Mouse (Mus musculus) testis, adult 2 months (tissue): ENCODE results near the gene Erc2. TPM values are rescaled to one million over a fixed set of nuclear protein-coding genes. Genes with fewer than 3 reads are reported as not detected.

Source experiments
- H3K27ac ChIP-seq: fragments of 200-500 bp; 2 replicates; pipeline ENCODE4 v1.5.1; 2012; ENCODE audit warnings: low read depth, low read length; ENCODE audit not compliant: control insufficient read depth, insufficient read depth
- H3K27me3 ChIP-seq: fragments of 200-500 bp; 2 replicates; pipeline ENCODE4 v1.6.1; 2012; ENCODE audit warnings: mild to moderate bottlenecking, low read length, moderate library complexity; ENCODE audit not compliant: control insufficient read depth, insufficient read depth
- H3K36me3 ChIP-seq: fragments of 200-500 bp; 2 replicates; pipeline ENCODE4 v1.6.1; 2012; ENCODE audit warnings: mild to moderate bottlenecking, low read length; ENCODE audit not compliant: control insufficient read depth, insufficient read depth
- H3K4me1 ChIP-seq: fragments of 200-500 bp; 2 replicates; pipeline ENCODE4 v1.6.1; 2012; ENCODE audit warnings: low read length; ENCODE audit not compliant: control insufficient read depth, insufficient read depth
- H3K4me3 ChIP-seq: fragments of 200-500 bp; 2 replicates; pipeline ENCODE4 v1.5.1; 2012; ENCODE audit warnings: low read depth, mild to moderate bottlenecking, low read length, moderate library complexity, mixed read lengths; ENCODE audit not compliant: control insufficient read depth
- CTCF ChIP-seq: fragments of 200-500 bp; IDR thresholded peaks from 2 replicates; pipeline ENCODE4 v1.5.1; 2012; ENCODE audit warnings: low read depth, mild to moderate bottlenecking, inconsistent platforms, low read length, moderate library complexity; ENCODE audit not compliant: control insufficient read depth, insufficient read depth, insufficient replicate concordance
- POLR2A ChIP-seq: fragments of 200-500 bp; IDR thresholded peaks from 2 replicates; pipeline ENCODE4 v1.6.1; 2012; ENCODE audit warnings: low read depth, mild to moderate bottlenecking, inconsistent platforms, low read length, moderate library complexity; ENCODE audit not compliant: control insufficient read depth
- polyA plus RNA-seq: library from polyadenylated mRNA; depleted of rRNA; stranded (reverse); fragments of >200 nt; gene quantifications from 2 replicates; pipeline ENCODE4 v1.2.3, GENCODE M21; 2012

The Erc2 gene
- polyA plus RNA-seq, 1 experiment: 2.4 TPM

DNA sequence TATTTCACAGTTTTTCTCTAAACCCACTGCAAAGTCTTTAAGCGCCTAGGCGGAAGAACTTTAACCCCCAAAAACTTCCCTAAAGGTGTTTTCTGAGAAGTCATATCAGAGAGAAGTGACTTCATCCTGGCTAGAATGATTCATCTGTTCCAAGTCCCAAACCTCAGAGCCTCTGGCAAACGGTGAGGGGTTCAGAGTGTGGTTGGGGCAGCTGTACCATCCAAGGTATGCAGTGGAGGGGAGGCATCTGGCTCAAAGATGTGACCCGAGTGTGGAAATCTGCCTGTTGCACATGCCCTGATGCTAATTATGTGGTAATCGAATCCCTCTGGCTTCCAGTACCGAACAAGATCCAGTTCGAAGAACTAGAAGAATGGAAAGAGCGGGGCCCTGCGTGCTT, 137.8 kb downstream of the Erc2 start:
- Histone ChIP-seq H3K4me1 (no peaks in the 10 kb centered on the region), H3K4me3 (no peak overlapping the region), H3K27ac (no peak overlapping the region), H3K36me3 (no peaks in the 10 kb centered on the region), H3K27me3 (no peaks in the 10 kb centered on the region)
- TF ChIP-seq CTCF: no peak
- no peak for TF ChIP-seq POLR2A

GRCm38 (mm10) chr14:27775367-27775766, 153.1 kb downstream of the Erc2 start:
- H3K36me3 ChIP-seq: no peaks in the 10 kb centered on the region
- no peak overlapping the region for H3K4me3 ChIP-seq
- no peak overlapping the region for H3K27ac ChIP-seq
- no peaks in the 10 kb centered on the region for H3K27me3 ChIP-seq
- peaks cover 4% of the 10 kb centered on the region; the same call in 1 of the 2 replicates for H3K4me1 ChIP-seq
- TF ChIP-seq POLR2A: no peak
- no peak for TF ChIP-seq CTCF

GRCm38 (mm10) chr14:27778503-27778902, 156.3 kb downstream of the Erc2 start:
- Histone ChIP-seq H3K27me3 (no peaks in the 10 kb centered on the region), H3K27ac (no peak overlapping the region), H3K36me3 (no peaks in the 10 kb centered on the region), H3K4me1 (peaks cover 4% of the 10 kb centered on the region; the same call in 1 of the 2 replicates), H3K4me3 (no peak overlapping the region)
- TF ChIP-seq CTCF: no peak

DNA sequence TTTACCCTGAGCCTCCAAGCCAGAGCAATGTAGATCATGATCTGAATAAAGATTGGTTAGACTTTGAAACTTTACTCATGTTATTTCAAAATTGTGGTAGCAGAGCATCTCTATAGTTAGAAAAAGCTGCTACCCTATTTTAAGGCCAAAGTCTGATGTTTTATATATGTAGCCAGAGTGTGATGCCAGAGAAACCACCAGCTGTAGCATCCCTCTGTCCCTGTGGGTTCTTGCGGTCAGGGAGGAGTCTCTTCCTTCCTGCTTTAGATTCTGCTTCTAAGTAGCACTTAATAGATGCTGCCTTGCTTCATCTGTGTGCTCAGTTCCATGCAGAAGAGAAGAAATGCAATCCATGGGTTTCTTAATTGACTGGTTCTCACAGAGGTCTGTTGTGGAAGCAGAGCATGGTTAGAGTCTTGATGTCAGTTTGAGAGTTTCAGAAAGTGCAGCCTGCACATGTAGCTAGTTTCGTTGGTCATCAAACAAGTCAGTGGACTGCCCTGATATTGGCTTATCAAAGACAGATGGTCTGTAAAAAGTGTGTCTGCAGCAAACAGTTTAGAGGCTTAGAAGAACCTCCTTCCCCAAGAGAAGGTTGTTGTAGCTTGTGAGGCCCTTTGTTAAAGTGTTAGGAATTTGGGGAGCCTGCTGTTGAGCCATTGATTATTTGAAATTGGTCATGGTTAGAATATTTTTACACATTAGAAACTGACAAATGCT, 156.9 kb downstream of the Erc2 start:
- Histone ChIP-seq H3K4me3 (no peak overlapping the region), H3K4me1 (peaks cover 4% of the 10 kb centered on the region; the same call in 1 of the 2 replicates), H3K27ac (no peak overlapping the region), H3K36me3 (no peaks in the 10 kb centered on the region), H3K27me3 (no peaks in the 10 kb centered on the region)
- TF ChIP-seq POLR2A (no peak), CTCF (no peak)

DNA sequence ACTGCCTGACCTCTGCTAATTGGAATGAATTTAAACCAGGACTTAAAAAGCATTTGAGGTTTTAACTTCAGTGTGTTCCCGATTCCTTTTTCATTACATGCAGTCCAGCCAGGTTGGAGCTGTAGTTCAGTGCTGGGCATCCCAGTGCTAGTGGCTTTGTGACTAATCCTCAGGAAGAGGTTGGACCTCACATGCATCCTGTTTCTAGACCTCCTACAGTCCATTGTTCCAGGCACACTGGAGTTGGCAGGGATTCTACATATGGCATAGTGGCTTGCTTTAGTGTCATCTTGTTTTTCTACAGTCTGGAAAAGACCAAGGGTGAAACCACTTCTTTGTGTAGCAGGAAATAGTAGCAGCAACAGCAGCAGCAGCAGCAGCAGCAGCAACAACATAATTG, 159.0 kb downstream of the Erc2 start:
- Histone ChIP-seq H3K27me3 (no peaks in the 10 kb centered on the region), H3K27ac (no peak overlapping the region), H3K36me3 (no peaks in the 10 kb centered on the region), H3K4me1 (peaks cover 4% of the 10 kb centered on the region; the same call in 1 of the 2 replicates), H3K4me3 (no peak overlapping the region)
- no peak for TF ChIP-seq POLR2A
- no peak for TF ChIP-seq CTCF

- H3K36me3 ChIP-seq: no peaks in the 10 kb centered on the region
- H3K27ac ChIP-seq: no peak overlapping the region
- H3K4me3 ChIP-seq: no peak overlapping the region
- no peaks in the 10 kb centered on the region for H3K27me3 ChIP-seq
- no peaks in the 10 kb centered on the region for H3K4me1 ChIP-seq
- TF ChIP-seq POLR2A (no peak), CTCF (no peak)
These were observed 162.6 kb downstream of the Erc2 start for GRCm38 (mm10) chr14:27784826-27785225.

- no peak overlapping the region for H3K4me3 ChIP-seq
- H3K27ac ChIP-seq: no peak overlapping the region
- H3K27me3 ChIP-seq: no peaks in the 10 kb centered on the region
- H3K36me3 ChIP-seq: no peaks in the 10 kb centered on the region
- H3K4me1 ChIP-seq: no peaks in the 10 kb centered on the region
- TF ChIP-seq POLR2A (no peak), CTCF (no peak)
These were observed 163.3 kb downstream of the Erc2 start for GRCm38 (mm10) chr14:27785562-27785961.

DNA sequence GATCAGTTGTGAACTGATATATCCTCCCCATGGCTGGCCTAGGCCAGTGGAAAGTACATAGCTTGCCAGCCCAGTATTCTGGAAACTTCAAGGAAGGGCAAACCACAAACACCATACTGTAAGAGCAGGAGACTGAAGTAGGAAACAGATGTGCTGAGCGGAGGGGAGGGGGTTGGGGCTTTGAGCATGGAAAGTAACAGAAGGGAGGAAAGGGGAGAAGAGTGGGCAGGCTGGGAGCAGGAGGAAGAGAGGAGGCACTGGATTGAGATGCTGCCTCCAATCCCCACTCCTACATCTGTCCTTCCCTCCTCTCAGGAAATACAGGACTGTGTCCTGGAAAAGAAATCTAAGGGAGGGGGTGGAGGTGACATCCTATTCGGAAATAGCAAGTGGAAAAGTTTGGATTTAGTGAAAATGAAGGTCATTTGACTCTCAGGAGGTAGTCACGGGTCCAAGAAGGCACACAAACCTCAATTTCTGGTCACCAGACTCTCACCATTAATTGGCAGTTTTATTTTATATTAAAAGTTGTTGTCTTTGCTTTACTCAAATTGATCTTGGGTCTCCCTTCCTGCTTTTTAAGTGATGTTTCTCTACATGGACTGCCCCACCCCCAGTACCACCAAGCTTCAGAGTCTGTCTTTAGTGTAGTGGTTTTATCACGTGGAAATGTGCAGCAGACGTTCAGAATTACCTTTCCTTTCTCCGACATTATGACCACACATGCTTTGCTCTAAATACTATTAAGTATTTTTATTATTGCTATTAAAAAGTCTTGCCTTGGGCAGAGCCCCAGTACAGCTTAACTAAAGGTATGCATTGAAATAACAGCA, 167.1 kb downstream of the Erc2 start:
- Histone ChIP-seq H3K36me3 (no peaks in the 10 kb centered on the region), H3K4me1 (no peaks in the 10 kb centered on the region), H3K4me3 (no peak overlapping the region), H3K27me3 (no peaks in the 10 kb centered on the region), H3K27ac (no peak overlapping the region)
- TF ChIP-seq CTCF (no peak), POLR2A (no peak)
